Mouse (Mus musculus) forebrain, embryonic 16.5 days (tissue): ENCODE data around the gene Susd4. TPM values are rescaled to one million over a fixed set of nuclear protein-coding genes. Genes with fewer than 3 reads are reported as not detected.

Experiments used
- ATAC-seq: fragments of 200-750 bp; cut with Nextera tagmentation; 2 replicates; pipeline ENCODE4 v1.8.0; 2017; ENCODE audit warnings: mild to moderate bottlenecking, moderate library complexity
- H3K27ac ChIP-seq: fragments of 300-500 bp; sonication (generic); 2 replicates; pipeline ENCODE4 v1.5.1; 2014; ENCODE audit warnings: low read length, control low read depth
- H3K27me3 ChIP-seq: fragments of 300-500 bp; sonication (generic); replicated peaks from 2 replicates; pipeline ENCODE4 v1.6.1; 2014; ENCODE audit warnings: low read length; ENCODE audit not compliant: control insufficient read depth, insufficient read depth
- H3K36me3 ChIP-seq: fragments of 300-500 bp; sonication (generic); 2 replicates; pipeline ENCODE4 v1.6.1; 2014; ENCODE audit not compliant: control insufficient read depth, insufficient read depth
- H3K4me1 ChIP-seq: fragments of 300-500 bp; sonication (generic); replicated peaks from 2 replicates; pipeline ENCODE4 v1.6.1; 2014; ENCODE audit warnings: low read length; ENCODE audit not compliant: control insufficient read depth, insufficient read depth
- H3K4me2 ChIP-seq: fragments of 300-500 bp; sonication (generic); 2 replicates; pipeline ENCODE4 v1.6.1; 2014; ENCODE audit warnings: mild to moderate bottlenecking, low read length, control low read depth
- H3K4me3 ChIP-seq: fragments of 300-500 bp; sonication (generic); replicated peaks from 2 replicates; pipeline ENCODE4 v1.5.1; 2014; ENCODE audit warnings: mild to moderate bottlenecking, low read length, control low read depth
- H3K9ac ChIP-seq: fragments of 300-500 bp; sonication (generic); replicated peaks from 2 replicates; pipeline ENCODE4 v1.6.1; 2014; ENCODE audit warnings: low read depth, low read length, control low read depth
- H3K9me3 ChIP-seq: fragments of 300-500 bp; sonication (generic); 2 replicates; pipeline ENCODE4 v1.6.1; 2016; ENCODE audit warnings: low read length; ENCODE audit not compliant: control insufficient read depth
- WGBS: fragments of 180-500 bp; shearing (Covaris S2); extraction: QIAGEN DNeasy Blood & Tissue Kit; methylation state at CpG from one replicate; pipeline ENCODE4 v1.1.7; 2014; 5-methylcytosine and 5-hydroxymethylcytosine counted together
- polyA plus RNA-seq: library from polyadenylated mRNA; unstranded; fragments of >200 nt; fragmentation: Nextera tagmentation; extraction: Ambion mirVana; gene quantifications from 2 replicates; pipeline ENCODE4 v1.2.1, GENCODE M21; 2015

The Susd4 gene
- polyA plus RNA-seq: 34.2 and 46.7 TPM in 2 replicates

- Histone ChIP-seq H3K4me2 (peak within 1 kb of the TSS; percentile 78), H3K9ac (peak within 1 kb of the TSS; percentile 73), H3K4me1 (peaks cover 14% of the 10 kb centered on the region), H3K36me3 (no peaks in the 10 kb centered on the region), H3K9me3 (no peaks in the 10 kb centered on the region), H3K27ac (peak within 1 kb of the TSS; percentile 75), H3K4me3 (peak within 1 kb of the TSS; percentile 74), H3K27me3 (0 out of 2 replicates have a peak, but pooled peaks cover 3% of the 10 kb centered on the region)
- ATAC-seq: peak; percentile 93
- WGBS: under 1% methylated on average over 80 of the region's 95 CpGs
Observed at GRCm38 (mm10) chr1:182763716-182764461, at the start of gene Susd4. Susd4 (plus strand) TSS chr1:182763860.

- 59% methylated on average over 6 of the region's 6 CpGs for WGBS
- H3K9me3 ChIP-seq: no peaks in the 10 kb centered on the region
Observed at GRCm38 (mm10) chr1:182714236-182714935, 49.3 kb upstream of the Susd4 start.

DNA sequence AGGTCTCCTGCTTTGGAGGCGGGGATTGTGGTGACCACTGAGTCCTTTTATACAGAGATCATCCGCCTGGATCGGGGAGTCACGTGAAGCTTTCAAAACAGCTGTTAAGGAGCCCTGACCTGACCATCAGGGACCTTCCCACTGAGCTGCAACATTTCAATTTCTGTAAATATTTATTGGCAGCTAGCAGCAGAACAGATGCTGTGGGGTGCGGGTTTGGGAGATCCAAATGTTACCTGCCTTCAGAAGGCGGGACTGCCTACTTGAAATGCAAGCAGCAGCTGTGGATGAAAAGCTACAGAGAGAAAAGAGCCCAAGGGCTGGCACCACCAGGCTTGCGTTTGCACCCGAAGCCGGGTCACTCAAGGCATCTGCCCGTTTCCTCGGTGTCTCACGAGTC lies 36.1 kb upstream of the Susd4 start:
- Histone ChIP-seq H3K4me3 (no peak overlapping the region), H3K27ac (no peak overlapping the region), H3K9ac (no peak overlapping the region), H3K27me3 (no peaks in the 10 kb centered on the region), H3K4me1 (peaks cover 7% of the 10 kb centered on the region), H3K9me3 (no peaks in the 10 kb centered on the region), H3K36me3 (no peaks in the 10 kb centered on the region), H3K4me2 (no peak overlapping the region)
- no peak for ATAC-seq
- WGBS: 52% methylated on average over 12 of the region's 12 CpGs

More at GRCm38 (mm10) chr1:182714236-182714935, 49.3 kb upstream of the Susd4 start:
- H3K4me2 ChIP-seq: no peak overlapping the region
- H3K4me3 ChIP-seq: no peak overlapping the region
- no peaks in the 10 kb centered on the region for H3K36me3 ChIP-seq
- no peak overlapping the region for H3K27ac ChIP-seq
- H3K27me3 ChIP-seq: no peaks in the 10 kb centered on the region
- H3K9ac ChIP-seq: no peak overlapping the region
- no peak for ATAC-seq
- H3K4me1 ChIP-seq: peaks cover 3% of the 10 kb centered on the region; the same call in 1 of the 2 replicates

DNA sequence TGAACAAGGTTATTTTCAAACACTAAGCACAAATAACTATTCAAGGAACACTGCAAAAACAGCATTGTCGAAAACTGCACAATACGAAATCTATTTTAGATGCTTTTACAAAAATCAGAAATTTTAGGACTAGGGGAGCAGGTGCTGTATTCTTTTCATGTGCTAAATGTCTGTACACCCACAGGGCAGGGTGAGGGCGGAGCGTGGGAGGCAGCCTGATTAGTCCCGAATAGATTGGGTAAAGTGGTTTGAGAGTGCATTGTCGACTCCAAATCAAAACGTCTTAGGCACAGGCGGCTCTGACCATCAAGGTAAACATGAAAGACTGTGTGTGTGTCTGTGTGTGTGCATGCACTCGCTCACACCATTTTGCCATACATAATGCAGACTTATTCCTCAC lies 34.7 kb upstream of the Susd4 start:
- H3K9me3 ChIP-seq: no peaks in the 10 kb centered on the region
- H3K27ac ChIP-seq: no peak overlapping the region
- WGBS: 62% methylated on average over 9 of the region's 9 CpGs
- no peak for ATAC-seq
- H3K9ac ChIP-seq: no peak overlapping the region
- H3K36me3 ChIP-seq: no peaks in the 10 kb centered on the region
- H3K4me1 ChIP-seq: peaks cover 7% of the 10 kb centered on the region
- no peak overlapping the region for H3K4me3 ChIP-seq
- no peaks in the 10 kb centered on the region for H3K27me3 ChIP-seq
- no peak overlapping the region for H3K4me2 ChIP-seq

- Histone ChIP-seq H3K9me3 (no peaks in the 10 kb centered on the region), H3K27ac (no peak overlapping the region), H3K36me3 (no peaks in the 10 kb centered on the region), H3K4me3 (no peak overlapping the region), H3K9ac (no peak overlapping the region), H3K4me2 (no peak overlapping the region), H3K27me3 (no peaks in the 10 kb centered on the region), H3K4me1 (peaks cover 6% of the 10 kb centered on the region)
- WGBS: 73% methylated on average over 7 of the region's 7 CpGs
- ATAC-seq: no peak
Observed at GRCm38 (mm10) chr1:182732695-182733094, 31.0 kb upstream of the Susd4 start.

GRCm38 (mm10) chr1:182735891-182736290 lies 27.8 kb upstream of the Susd4 start:
- Histone ChIP-seq H3K9ac (no peak overlapping the region), H3K27me3 (no peaks in the 10 kb centered on the region), H3K4me2 (no peak overlapping the region), H3K27ac (no peak overlapping the region), H3K4me3 (no peak overlapping the region), H3K9me3 (no peaks in the 10 kb centered on the region), H3K4me1 (no peaks in the 10 kb centered on the region), H3K36me3 (no peaks in the 10 kb centered on the region)
- no peak for ATAC-seq
- WGBS: 51% methylated on average over 4 of the region's 4 CpGs

DNA sequence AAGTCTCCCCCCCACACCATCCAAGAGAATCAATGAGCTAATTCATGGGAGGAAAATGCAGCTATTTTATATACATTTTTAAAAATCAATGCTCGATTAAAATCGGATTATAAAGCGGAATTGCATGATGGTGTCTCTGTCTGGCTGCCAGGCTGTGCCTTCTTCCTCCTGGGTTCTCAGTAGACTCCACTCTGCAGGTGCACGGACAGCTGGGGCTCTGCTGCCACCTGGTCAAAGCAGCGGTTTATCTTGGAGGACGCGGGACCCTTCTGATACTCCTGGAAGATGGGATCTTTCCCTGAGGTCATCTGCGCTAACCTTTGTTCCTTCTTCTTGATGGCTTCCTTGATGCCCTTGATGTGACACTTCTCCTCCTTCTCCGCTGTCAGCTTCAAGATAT lies 16.6 kb upstream of the Susd4 start:
- no peak overlapping the region for H3K9ac ChIP-seq
- H3K27me3 ChIP-seq: no peaks in the 10 kb centered on the region
- WGBS: 95% methylated on average over 9 of the region's 9 CpGs
- no peaks in the 10 kb centered on the region for H3K4me1 ChIP-seq
- no peaks in the 10 kb centered on the region for H3K9me3 ChIP-seq
- no peak overlapping the region for H3K27ac ChIP-seq
- no peak overlapping the region for H3K4me3 ChIP-seq
- ATAC-seq: no peak
- no peak overlapping the region for H3K4me2 ChIP-seq
- H3K36me3 ChIP-seq: no peaks in the 10 kb centered on the region

GRCm38 (mm10) chr1:182747834-182748233 lies 15.8 kb upstream of the Susd4 start:
- H3K27ac ChIP-seq: no peak overlapping the region
- WGBS: 87% methylated on average over 17 of the region's 17 CpGs
- H3K4me2 ChIP-seq: no peak overlapping the region
- H3K9ac ChIP-seq: no peak overlapping the region
- no peaks in the 10 kb centered on the region for H3K27me3 ChIP-seq
- no peaks in the 10 kb centered on the region for H3K36me3 ChIP-seq
- H3K9me3 ChIP-seq: no peaks in the 10 kb centered on the region
- no peaks in the 10 kb centered on the region for H3K4me1 ChIP-seq
- no peak for ATAC-seq
- H3K4me3 ChIP-seq: no peak overlapping the region

- 92% methylated on average over 9 of the region's 9 CpGs for WGBS
- ATAC-seq: no peak
- Histone ChIP-seq H3K4me1 (no peaks in the 10 kb centered on the region), H3K4me3 (no peak within 1 kb of the TSS), H3K4me2 (no peak within 1 kb of the TSS), H3K36me3 (no peaks in the 10 kb centered on the region), H3K27ac (no peak within 1 kb of the TSS), H3K9ac (no peak within 1 kb of the TSS), H3K27me3 (no peaks in the 10 kb centered on the region), H3K9me3 (no peaks in the 10 kb centered on the region)
Observed at GRCm38 (mm10) chr1:182749080-182749479, 14.6 kb upstream of the Susd4 start, which contains the start of gene Ccdc185. Ccdc185 (minus strand) TSS chr1:182749180.
